Mouse (Mus musculus): ENCODE measurements around the gene Stub1.
"Not testable (repeated sequence)": the region's sequence is repeated elsewhere in the genome, so short reads cannot be mapped to it uniquely, and the experiment has no call there.

Gene Stub1

DNA sequence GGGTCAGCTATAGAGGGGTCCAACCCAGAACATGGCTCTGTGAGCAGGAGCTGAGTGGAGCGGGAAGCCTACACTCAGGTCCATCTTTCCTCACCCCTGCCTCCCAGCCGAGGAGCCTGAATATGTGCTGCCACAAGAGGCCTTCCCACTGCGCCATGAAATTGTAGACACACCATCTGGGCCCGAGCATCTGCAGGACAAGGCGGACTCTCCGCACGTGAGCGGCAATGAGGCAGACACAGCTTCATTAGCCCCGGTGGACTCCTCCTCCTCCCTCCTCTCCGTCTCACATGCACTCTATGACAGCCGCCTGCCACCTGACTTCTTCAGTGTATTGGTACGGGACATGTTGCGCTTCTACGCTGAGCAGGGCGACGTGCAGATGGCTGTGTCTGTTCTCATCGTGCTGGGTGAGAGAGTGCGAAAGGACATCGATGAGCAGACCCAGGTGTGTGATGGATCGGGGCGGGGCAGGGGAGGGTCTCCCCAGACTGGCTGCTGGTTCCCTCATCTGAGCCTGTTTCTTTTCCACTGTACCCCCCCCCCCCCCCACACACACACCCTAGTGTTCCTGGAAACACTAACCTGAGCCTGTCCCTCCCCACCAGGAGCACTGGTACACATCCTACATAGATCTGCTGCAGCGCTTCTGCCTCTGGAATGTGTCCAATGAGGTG is 5.5 kb downstream of the Stub1 start:
- in situ Hi-C loops (cut with MboI; ENCODE audit: unreplicated experiment in 2 of 2) = no loop called here

DNA sequence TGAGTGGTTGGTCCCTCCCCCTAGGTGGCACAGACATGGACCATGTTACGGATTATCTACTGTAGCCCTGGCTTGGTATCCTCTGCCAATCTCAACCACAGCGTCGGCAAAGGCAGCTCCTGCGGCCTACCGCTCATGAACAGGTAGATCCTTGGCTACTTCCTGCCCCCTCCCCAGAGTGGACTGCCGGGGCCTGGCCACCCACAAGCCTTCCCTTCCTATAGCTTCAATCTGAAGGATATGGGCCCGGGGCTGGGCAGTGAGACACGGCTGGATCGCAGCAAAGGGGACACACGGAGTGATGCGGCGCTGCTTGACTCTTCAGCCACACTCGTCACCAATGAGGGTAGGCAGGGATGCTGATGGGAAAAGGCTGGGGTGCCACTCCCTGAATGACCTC is 6.2 kb downstream of the Stub1 start:
- in situ Hi-C loops (cut with MboI; ENCODE audit: unreplicated experiment in 2 of 2) = no loop called here

DNA sequence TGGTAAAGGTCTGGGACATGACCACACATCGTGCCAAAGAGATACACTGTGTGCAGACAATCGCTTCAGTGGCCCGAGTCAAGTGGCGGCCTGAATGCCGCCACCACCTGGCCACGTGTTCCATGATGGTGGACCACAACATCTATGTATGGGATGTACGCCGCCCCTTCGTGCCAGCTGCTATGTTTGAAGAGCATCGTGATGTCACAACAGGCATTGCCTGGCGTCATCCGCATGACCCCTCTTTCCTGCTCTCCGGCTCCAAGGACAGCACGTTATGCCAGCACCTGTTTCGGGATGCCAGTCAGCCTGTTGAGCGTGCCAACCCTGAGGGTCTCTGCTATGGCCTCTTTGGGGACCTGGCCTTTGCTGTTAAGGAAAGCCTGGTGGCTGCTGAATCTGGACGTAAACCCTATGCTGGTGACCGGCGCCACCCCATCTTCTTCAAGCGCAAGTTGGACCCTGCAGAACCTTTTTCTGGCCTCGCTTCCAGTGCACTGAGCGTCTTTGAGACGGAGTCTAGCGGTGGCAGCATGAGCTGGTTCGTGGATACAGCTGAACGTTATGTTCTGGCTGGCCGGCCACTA is 7.1 kb downstream of the Stub1 start:
- in situ Hi-C loops (cut with MboI; ENCODE audit: unreplicated experiment in 2 of 2) = no loop called here

DNA sequence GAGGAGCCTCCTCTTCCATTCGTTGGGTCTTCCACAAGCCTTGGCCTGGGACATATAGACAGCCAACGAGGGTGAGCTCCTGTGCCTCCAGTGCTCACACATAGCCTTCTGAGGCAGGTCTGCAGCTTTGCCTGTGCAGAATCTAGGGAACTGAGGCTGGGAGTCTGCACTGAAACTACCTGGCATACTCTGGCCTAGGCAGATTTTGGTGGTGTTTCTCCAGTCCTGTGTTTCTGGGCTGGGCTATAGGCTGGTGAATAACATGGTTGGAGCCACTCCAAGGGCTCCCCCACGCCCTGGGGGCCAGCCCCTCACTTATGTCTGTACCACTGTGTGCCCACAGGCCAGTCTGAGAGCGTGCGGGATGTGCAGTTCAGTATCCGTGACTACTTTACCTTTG is 7.9 kb downstream of the Stub1 start:
- in situ Hi-C loops (cut with MboI; ENCODE audit: unreplicated experiment in 2 of 2) = no loop called here

DNA sequence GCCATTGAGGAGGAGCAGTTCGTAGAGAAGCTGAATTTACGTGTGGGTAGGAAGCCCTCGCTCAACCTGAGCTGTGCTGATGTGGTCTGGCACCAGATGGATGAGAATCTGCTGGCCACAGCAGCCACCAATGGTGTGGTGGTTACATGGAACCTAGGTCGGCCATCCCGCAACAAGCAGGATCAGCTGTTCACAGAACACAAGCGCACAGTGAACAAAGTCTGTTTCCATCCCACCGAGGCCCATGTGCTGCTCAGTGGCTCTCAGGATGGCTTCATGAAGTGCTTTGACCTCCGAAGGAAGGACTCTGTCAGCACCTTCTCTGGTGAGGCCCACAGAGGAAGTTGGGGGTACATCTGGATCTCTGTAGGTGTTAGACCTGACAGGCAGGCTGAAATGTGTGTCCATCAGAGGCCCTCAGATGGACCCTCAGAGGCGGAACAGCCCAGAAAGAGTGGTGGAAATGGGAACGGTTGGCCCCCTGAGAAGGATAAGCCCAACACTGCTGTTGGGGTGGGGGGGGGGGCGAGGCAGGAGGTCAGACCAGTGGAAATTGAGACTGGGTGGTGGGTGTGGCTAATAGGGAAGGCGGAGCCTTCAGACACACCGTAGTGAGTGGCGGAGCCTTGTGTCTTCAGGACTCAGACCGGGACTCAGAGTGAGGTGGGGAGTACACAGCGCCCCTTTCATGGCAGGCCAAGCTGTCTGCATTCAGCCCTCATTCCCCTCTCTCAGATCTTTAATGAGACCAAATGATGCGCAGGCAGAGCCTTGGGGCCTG is 8.7 kb downstream of the Stub1 start:
- in situ Hi-C loops (cut with MboI; ENCODE audit: unreplicated experiment in 2 of 2) = no loop called here

DNA sequence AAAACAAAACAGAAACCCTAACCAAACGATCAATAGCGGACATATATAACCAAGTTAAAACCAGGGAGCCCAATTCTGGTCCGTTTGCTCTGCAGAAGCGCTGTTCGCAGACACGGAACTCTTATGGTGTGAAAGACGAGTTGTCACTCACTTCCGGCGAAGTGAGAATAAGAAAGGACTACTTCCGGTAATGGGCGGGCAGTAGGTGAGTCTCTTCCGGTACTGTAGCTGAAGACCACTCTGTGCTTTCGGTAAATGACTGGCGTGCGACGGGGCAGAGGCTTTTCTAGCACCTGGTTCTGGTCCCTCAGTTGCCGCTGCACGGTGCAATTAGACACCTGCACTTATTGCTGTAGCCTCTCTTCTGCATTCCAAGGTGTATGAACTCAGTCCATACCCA is 9.8 kb downstream of the Stub1 start, which contains the start of gene Wdr24:
Gene Wdr24 (plus strand): TSS at position 176 of the 400 bp plus-strand sequence.
- in situ Hi-C loops (cut with MboI; ENCODE audit: unreplicated experiment in 2 of 2) = no loop called here

DNA sequence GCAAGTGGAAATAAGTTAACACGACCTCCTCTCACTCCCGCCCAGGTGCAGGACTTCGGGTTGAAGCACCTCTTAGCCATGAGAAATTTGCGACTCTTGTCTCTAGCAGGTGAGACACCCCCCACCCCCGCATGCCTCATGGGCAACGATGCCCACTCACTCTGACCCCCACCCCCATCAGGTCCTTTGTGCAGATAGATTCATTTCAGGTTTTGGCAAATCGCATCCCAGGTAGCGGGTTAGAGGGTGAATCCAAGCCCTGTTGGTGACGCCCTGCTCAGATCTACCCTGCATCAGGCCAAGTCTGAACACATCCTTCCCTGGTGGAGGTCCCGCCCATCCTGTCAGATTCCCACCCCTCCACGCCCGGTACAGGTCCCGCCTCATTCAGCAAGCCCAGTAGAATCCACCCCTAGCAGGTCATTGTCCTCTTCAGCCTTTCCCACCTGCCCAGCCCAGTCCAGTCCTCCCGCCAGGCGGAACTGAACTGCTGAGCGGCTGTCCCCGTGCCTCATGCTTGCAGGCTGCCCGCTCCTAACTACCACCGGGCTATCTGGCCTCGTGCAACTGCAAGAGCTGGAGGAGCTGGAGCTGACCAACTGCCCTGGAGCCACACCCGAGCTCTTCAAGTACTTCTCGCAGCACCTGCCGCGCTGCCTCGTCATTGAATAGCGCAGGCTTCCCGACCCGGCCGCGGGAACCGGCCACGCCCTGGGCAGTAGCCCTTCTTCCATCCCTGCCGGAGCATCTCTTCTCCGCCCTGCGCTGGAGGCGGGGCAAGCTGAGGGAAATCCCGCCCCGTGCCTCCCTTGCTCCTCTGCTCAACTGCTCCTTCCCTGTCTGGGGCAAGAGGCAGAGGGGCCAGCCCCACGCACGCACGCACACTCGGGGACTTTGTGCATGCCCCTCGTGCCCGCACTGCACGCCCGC is 14.1 kb downstream of the Stub1 start:
- in situ Hi-C loops (cut with MboI; ENCODE audit: unreplicated experiment in 2 of 2) = loop anchor here in 1 of 2 experiments (10.0 kb wide), 1 partner anchor 424 kb away; no protein-coding TSS in a partner anchor

DNA sequence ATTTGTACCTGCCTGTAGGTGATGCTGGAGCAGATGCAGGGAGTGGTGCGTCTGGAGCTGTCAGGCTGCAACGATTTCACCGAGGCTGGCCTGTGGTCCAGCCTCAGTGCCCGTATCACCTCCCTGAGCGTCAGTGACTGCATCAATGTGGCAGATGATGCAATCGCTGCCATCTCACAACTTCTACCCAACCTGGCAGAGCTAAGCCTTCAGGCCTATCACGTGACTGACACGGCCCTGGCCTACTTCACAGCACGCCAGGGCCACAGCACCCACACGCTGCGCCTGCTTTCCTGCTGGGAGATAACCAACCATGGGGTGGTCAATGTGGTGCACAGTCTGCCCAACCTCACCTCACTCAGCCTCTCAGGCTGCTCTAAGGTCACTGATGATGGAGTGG is 15.5 kb downstream of the Stub1 start:
- in situ Hi-C loops (cut with MboI; ENCODE audit: unreplicated experiment in 2 of 2) = loop anchor here in 1 of 2 experiments (10.0 kb wide), 1 partner anchor 423 kb away; no protein-coding TSS in a partner anchor

DNA sequence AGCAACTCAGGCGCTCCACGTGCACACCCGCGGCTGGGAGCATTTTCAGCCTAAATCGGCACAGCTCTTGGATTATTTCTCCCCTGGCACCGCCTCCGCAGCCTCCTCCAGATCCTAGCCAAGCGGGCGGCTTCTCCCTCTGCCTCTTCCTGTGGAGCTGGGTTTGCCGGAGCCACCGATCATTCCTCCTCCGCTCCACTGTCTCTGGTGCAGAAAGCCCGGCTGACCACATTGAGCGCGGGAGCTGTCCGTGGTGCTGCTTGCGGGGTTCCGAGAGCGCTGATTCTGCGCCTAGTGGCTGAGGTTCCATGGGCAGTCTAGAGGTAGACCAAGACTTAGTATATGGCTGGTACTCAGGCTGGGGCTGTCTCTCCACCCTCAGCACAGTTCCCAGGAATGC is 19.7 kb downstream of the Stub1 start:
- in situ Hi-C loops (cut with MboI; ENCODE audit: unreplicated experiment in 2 of 2) = loop anchor here (5.0 to 10.0 kb wide), 2 partner anchors 46 to 419 kb away; no protein-coding TSS in a partner anchor

DNA sequence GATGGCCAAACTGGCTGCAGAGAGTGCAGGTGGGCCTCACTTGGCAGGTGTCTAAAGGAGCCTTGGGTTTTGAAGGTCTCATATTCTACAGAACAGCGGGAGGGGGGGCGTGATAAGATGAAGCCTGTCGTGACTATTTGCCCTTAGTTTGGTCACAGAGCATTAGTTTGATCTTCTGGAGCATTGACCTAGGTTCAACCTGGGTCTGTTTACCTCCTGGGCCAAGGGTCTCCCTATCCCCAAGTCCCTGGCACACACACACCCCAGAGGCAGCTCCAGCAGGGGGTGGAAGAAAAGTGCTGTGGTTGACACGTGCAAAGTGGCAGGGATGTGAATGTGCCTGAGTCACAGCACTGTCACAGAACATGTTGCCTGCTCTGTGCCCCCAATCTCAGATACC is 22.3 kb downstream of the Stub1 start:
- in situ Hi-C loops (cut with MboI; ENCODE audit: unreplicated experiment in 2 of 2) = loop anchor here (5.0 to 10.0 kb wide), 2 partner anchors 44 to 416 kb away; no protein-coding TSS in a partner anchor

DNA sequence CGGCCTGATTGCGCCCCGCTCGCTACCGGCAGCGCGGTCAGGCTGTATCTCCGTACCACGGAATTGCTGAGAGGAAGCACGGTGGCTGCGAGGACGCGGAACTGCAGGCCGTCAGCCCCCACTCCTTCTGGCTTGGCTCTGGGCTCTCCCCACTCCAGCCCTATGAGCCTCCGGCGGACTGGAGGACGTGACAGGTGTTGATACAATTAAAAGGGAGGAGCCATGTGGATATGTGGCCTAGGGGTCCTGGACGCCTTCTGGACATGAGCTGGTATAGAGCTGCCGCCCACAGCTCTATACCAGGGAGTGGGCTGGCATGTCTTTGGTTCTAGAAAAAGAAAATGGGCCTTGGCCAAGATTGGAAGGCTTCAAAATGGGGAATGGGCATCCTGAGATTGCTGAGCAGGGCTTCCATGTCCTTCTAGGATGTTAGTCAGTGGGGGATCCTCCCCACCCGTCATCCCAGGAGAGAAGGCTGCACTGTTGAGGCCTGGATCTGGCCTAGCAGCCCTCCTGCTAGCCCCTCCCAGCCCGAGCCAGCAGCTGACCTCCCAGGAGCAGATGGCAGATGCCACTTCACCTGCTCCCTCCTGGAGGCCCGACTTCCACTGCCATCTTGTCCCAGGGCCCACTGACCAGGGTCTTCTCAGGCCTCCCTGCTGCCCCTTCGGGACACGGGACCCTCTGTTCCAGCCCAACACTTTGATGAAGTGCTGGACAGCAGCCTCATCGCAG is 23.4 kb downstream of the Stub1 start:
- in situ Hi-C loops (cut with MboI; ENCODE audit: unreplicated experiment in 2 of 2) = loop anchor here (5.0 to 10.0 kb wide), 2 partner anchors 42 to 415 kb away; no protein-coding TSS in a partner anchor

DNA sequence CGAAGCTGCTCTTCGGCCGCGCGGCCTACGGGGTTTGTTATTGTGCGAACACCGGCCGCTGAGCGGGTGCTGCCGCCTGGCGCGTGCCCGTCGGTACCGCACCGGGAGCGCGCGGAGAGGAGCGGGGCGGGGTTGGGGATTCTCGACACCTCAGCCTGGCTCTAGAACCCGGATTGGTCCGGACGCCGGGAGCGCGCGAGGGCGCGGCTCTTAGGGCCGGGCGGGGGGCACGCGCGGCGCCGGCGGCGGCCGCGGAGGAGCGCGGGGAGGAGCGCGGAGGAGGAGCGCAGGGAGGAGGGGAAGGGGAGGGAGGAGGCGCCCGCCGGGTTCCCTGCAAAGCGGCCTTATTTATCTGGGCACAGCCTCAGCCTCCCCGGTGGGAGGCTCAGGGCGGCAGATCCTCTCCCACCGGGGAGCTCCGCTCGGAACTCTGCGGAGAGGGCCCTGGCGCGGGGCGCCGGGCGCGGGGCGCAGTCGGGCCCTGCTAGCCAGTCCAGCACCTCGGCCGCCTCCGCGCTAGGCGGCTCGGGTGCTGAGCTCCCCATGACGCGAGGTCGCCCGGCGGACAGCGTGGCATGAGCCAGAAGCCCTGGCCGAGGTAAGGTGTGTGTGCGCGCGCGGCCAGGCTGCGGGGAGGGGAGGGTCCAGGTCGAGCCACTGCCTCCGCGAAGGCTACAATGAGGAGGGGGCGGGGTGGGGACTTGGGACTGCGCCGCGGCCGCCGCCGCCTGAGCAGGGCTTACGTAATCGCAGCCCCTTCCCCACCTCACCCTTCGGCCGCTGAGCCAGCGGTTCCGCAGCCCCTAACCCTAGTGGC is 24.2 kb downstream of the Stub1 start, which contains the start of gene Fbxl16:
Gene Fbxl16 (plus strand): TSS at position 297 of the 817 bp plus-strand sequence.
- in situ Hi-C loops (cut with MboI; ENCODE audit: unreplicated experiment in 2 of 2) = no loop called here

DNA sequence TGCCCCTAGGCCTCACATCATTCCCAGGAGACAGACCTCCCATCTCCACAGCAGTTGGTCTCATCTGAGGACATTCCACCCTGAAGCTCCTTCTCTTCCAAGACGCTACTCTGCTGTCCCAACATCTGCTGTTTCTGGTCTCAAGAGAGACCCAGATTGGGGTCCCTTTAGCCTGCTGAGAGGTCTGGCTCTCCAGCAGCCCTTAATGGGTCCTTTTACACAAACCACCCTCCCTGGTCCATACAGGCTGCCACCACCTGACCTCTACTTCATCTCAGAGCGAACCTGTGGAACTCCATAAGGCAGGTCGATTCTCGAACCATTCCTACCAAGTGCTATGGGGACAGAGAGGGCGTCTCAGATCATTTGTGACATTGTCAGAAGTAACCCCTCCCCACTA is 25.2 kb downstream of the Stub1 start:
- in situ Hi-C loops (cut with MboI; ENCODE audit: unreplicated experiment in 2 of 2) = no loop called here

DNA sequence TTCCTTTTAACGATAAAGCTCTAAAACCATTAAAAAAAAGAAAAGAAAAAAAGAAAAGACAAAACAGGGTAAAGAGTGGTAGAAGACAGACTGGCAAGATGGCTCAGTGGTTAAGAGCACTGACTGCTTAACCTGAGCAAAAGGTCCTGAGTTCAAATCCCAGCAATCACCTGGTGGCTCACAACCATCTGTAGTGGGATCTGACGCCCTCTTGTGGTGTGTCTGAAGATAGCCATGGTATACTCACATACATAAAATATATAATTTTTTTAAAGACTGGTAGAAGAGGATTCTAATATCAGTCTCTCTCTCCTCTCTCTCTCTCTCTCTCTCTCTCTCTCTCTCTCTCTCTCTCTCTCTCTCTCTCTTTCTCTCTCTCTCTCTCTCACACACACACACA is 25.8 kb downstream of the Stub1 start:
- in situ Hi-C loops (cut with MboI; ENCODE audit: unreplicated experiment in 2 of 2) = not testable (repeated sequence)

DNA sequence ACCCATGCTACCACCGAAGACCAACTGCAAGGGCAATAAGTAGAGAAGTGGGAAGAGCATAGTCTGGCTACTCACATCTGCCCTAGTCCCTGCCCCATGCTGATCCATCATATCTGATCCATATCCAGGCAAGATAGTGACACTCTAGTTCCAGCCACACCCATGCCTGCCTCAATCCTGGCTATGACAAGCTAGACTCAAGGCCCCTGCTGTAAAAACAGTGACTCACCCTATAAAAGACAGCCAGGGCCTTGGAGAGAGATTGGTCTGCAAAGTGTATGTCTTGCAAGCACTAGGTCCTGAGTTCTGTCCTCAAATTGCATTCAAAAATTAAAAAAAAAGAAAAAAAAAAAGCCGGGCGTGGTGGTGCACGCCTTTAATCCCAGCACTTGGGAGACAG is 26.7 kb downstream of the Stub1 start:
- in situ Hi-C loops (cut with MboI; ENCODE audit: unreplicated experiment in 2 of 2) = no loop called here

DNA sequence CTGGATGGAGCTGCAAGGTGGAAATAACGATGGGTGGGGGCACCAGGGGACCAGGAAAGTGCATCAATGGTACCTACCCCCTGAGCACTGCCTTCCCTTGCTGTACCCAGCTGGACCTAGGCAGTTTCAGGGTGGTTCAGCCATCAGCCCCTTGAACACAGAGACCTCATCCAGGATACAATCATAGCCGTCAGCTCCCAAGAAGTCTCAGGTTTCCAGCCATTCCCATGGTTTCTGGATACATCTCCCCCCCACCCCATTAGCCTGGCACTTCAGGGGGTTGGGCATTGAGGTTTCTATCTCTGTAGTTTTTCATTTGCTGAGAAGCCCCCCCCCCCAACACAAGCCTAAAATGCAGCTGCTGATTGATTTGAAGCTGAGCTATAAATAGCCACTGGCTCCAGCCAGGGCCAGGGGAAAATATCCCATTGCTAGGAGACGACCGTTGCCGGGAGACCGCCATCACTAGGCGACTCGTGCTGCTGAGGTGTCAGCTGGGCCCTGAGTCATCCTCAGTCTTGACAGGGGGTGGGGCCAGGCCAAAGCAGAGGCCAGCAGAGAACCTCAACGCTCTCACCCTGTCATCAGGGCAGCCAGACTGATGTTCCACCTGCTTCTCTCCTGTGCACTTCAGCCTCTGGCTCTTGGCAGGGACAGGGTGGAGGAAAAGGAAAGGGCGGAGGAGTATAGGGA is 30.2 kb downstream of the Stub1 start:
- in situ Hi-C loops (cut with MboI; ENCODE audit: unreplicated experiment in 2 of 2) = loop anchor here (5.0 kb wide), 2 partner anchors 36 to 71 kb away; no protein-coding TSS in a partner anchor

DNA sequence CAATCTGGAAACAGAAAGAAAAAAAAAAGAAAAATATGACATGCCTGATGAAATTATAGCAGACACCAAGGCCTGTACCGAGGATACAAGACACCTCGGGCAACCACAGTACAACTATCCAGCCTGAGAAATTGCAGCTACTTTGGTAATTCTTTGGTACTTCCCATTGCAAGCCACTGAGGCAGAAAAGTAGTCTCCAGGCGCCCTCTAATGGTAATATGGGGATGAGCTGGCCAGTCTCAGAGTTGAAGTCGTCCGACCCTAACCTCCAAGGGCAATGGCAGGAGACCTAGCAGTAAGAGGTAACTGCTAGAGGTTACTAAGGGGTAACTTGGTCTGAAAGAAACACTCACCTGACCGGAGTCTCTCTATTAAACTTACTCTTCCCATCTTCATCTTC is 32.2 kb downstream of the Stub1 start:
- in situ Hi-C loops (cut with MboI; ENCODE audit: unreplicated experiment in 2 of 2) = loop anchor here (5.0 kb wide), 2 partner anchors 34 to 69 kb away; no protein-coding TSS in a partner anchor

DNA sequence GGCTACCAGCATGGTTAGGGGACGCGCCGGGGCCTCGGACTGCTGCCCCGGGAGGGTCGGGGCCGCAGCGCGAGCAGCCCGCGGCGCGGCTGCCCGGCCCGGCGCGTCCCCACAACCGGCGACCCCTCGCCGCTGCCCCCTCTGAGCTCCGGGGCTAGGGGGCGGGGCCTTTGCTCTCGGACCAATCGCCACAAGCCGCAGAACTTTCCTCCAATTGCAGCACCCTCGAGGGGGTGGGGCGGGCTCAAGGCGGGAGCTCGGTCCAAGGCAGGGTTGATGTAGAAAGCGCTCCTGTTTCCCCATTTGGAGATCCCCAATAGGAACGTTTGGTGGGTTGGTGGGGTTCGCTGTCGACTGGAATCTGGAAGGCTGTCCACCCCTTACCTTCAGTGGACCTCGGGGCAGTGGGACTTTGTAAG is 36.2 kb downstream of the Stub1 start, which contains the start of gene Metrn:
Gene Metrn (minus strand): TSS at position 186 of the 419 bp plus-strand sequence.
- in situ Hi-C loops (cut with MboI; ENCODE audit: unreplicated experiment in 2 of 2) = no loop called here
